Mouse (Mus musculus): ENCODE results near the gene Retreg1. TPM values are rescaled to one million over a fixed set of nuclear protein-coding genes. Genes with fewer than 3 reads are reported as not detected.

Gene Retreg1
- polyA plus RNA-seq (2014; fragmentation: Nextera tagmentation; extraction: Ambion mirVana): 8.0 and 8.5 TPM in 2 replicates

DNA sequence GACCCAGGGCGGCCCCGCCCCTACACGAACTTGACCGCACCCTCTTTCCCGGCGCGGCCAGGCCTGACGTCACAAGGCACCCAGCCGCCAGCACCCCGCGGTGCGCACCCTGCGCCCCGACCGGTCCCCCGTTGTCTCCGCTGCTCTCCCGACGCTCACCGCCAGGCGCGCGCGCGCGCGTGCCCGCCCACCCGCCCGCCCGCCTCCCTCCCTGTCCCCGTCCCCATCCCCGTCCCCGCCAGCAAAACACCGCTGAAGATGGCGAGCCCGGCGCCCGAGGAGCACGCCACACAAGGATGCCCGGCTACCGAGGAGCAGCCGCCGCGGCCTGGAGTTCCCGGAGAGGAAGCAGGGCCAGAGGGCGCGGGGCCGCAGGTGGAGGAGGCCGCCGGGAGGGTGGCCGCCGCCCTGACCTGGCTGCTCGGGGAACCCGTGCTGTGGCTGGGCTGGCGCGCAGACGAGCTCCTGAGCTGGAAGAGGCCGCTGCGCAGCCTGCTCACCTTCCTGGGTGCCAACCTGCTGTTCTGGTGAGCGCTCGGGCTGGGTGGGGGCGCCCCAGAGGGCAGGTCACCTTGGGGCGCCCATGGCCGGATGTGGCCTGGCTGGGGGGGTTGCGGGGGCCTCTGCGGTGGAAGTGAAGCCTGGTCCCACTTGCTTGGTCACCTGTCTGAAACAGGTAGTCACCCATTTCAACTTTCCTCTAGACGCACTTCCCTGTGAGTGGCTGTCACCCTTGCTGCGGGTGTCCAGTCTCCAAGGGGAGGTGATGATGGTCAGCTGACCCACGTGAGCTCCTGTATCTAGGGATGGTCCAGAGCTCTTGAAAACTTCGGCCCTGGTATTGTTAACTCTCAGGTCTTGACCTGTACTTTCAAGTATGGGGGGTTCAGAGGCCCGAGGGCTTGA is at the start of gene Retreg1:
Gene Retreg1, plus strand, starts transcription at position 95 of the 906 bp plus-strand sequence.
- H3K36me3 ChIP-seq (ENCODE audit: control insufficient read depth, insufficient read depth, low read length): no peaks in the 10 kb centered on the region
- WGBS: under 1% methylated on average over 63 of the region's 72 CpGs
- no peaks in the 10 kb centered on the region; the same call in 1 of the 2 replicates for H3K4me1 ChIP-seq (replicated peaks; ENCODE audit: control insufficient read depth, insufficient read depth, low read length)
- H3K4me3 ChIP-seq (ENCODE audit: low read depth, low read length): peak within 1 kb of the TSS; percentile 70
- peak within 1 kb of the TSS; percentile 66 for H3K4me2 ChIP-seq (ENCODE audit: low read length)
- H3K27me3 ChIP-seq (replicated peaks; ENCODE audit: control insufficient read depth, insufficient read depth, low read length): peaks cover 17% of the 10 kb centered on the region
- H3K27ac ChIP-seq (ENCODE audit: low read depth): no peak within 1 kb of the TSS
- H3K9ac ChIP-seq (ENCODE audit: low read length): peak within 1 kb of the TSS; percentile 44
- H3K9me3 ChIP-seq (ENCODE audit: control insufficient read depth, low read length): no peaks in the 10 kb centered on the region
- ATAC-seq (replicated peaks; ENCODE audit: low FRiP score, low TSS enrichment, low read depth) (peak; percentile 93), DNase-seq (ENCODE audit: low spot score) (peak; percentile 82)

- Histone ChIP-seq H3K27me3 (replicated peaks; ENCODE audit: control insufficient read depth, insufficient read depth, low read length) (no peaks in the 10 kb centered on the region), H3K36me3 (ENCODE audit: control insufficient read depth, insufficient read depth, low read length) (peaks cover 83% of the 10 kb centered on the region), H3K4me1 (replicated peaks; ENCODE audit: control insufficient read depth, insufficient read depth, low read length) (no peaks in the 10 kb centered on the region), H3K9ac (ENCODE audit: low read length) (no peak overlapping the region), H3K4me2 (ENCODE audit: low read length) (no peak overlapping the region), H3K27ac (ENCODE audit: low read depth) (no peak overlapping the region), H3K9me3 (ENCODE audit: control insufficient read depth, low read length) (no peaks in the 10 kb centered on the region), H3K4me3 (ENCODE audit: low read depth, low read length) (no peak overlapping the region)
- ATAC-seq (replicated peaks; ENCODE audit: low FRiP score, low TSS enrichment, low read depth) (no peak), DNase-seq (ENCODE audit: low spot score) (no peak)
- WGBS: 68% methylated on average over 8 of the region's 8 CpGs
Measured at GRCm38 (mm10) chr15:25794123-25794522, 48.9 kb upstream of the Retreg1 start.

DNA sequence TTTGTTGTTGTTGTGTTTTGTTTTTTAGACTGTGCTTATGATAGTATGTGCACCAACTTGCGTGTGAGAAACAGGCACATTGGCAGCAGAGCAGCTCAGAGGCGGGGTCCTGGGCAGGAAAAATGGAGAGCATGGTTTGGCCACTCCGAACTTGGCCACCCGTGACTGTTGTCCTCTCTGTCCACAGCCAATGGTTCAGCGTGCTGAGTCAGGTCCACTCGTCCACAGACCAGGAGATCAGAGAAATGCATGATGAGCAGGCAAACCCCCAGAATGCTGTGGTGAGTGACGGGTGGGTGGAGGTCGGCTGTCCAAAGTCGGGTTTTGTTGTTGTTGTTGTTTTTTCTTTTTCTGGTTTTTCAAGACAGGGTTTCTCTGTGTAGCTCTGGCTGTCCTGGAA is 47.5 kb upstream of the Retreg1 start:
- WGBS: 95% methylated on average over 9 of the region's 9 CpGs
- H3K36me3 ChIP-seq (ENCODE audit: control insufficient read depth, insufficient read depth, low read length): peaks cover 85% of the 10 kb centered on the region

DNA sequence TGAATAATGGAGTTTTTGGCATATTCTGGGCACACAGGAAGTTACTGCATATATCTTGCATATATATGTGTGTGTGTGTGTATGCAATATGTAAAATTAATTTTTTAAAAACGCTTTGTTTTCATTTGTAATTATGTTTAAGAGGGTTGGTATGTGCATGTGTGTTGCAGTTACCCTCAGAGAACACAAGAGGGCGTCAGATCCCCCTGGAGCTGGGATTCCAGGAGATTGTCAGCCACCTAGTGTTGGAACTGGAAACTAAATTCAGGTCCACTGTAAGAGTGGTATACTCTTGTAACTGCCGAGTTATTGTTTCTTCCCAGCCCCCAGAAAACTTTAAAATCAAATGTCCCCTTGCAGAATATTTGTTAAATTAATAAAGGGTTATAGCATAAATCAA is 46.6 kb upstream of the Retreg1 start:
- H3K36me3 ChIP-seq (ENCODE audit: control insufficient read depth, insufficient read depth, low read length): peaks cover 87% of the 10 kb centered on the region
- no peaks in the 10 kb centered on the region for H3K27me3 ChIP-seq (replicated peaks; ENCODE audit: control insufficient read depth, insufficient read depth, low read length)
- WGBS: 56% methylated on average over 3 of the region's 3 CpGs
- H3K4me2 ChIP-seq (ENCODE audit: low read length): no peak overlapping the region
- H3K27ac ChIP-seq (ENCODE audit: low read depth): no peak overlapping the region
- H3K4me3 ChIP-seq (ENCODE audit: low read depth, low read length): no peak overlapping the region
- H3K9me3 ChIP-seq (ENCODE audit: control insufficient read depth, low read length): no peaks in the 10 kb centered on the region
- H3K9ac ChIP-seq (ENCODE audit: low read length): no peak overlapping the region
- no peaks in the 10 kb centered on the region for H3K4me1 ChIP-seq (replicated peaks; ENCODE audit: control insufficient read depth, insufficient read depth, low read length)
- ATAC-seq (replicated peaks; ENCODE audit: low FRiP score, low TSS enrichment, low read depth) (no peak), DNase-seq (ENCODE audit: low spot score) (no peak)

More for the DNA sequence above, 47.5 kb upstream of the Retreg1 start:
- Histone ChIP-seq H3K27ac (ENCODE audit: low read depth) (no peak overlapping the region), H3K4me2 (ENCODE audit: low read length) (no peak overlapping the region), H3K9ac (ENCODE audit: low read length) (no peak overlapping the region), H3K9me3 (ENCODE audit: control insufficient read depth, low read length) (no peaks in the 10 kb centered on the region), H3K4me3 (ENCODE audit: low read depth, low read length) (no peak overlapping the region), H3K4me1 (replicated peaks; ENCODE audit: control insufficient read depth, insufficient read depth, low read length) (no peaks in the 10 kb centered on the region), H3K27me3 (replicated peaks; ENCODE audit: control insufficient read depth, insufficient read depth, low read length) (no peaks in the 10 kb centered on the region)
- ATAC-seq (replicated peaks; ENCODE audit: low FRiP score, low TSS enrichment, low read depth): no peak
- DNase-seq (ENCODE audit: low spot score): no peak

DNA sequence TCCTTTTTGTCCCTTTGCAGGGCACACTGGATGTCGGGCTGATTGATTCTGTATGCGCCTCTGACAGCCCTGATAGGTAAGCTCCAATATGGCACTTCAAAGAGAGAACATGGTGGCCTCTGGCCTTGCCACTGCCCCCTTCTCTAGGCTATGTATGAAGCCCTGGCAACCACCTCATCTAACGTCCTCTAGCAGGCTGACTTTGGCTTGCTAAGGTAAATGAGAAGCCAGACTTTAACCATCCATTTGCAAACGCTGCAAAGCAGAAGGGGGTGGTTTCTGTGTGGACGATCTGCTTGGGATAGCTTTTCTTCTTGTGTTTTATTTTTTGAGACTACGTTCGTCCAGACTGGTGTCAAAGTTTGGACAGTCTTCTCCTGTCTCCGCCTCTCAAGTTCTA is 45.8 kb upstream of the Retreg1 start:
- Histone ChIP-seq H3K9ac (ENCODE audit: low read length) (no peak overlapping the region), H3K4me2 (ENCODE audit: low read length) (no peak overlapping the region), H3K27ac (ENCODE audit: low read depth) (no peak overlapping the region), H3K4me1 (replicated peaks; ENCODE audit: control insufficient read depth, insufficient read depth, low read length) (no peaks in the 10 kb centered on the region), H3K4me3 (ENCODE audit: low read depth, low read length) (no peak overlapping the region), H3K36me3 (ENCODE audit: control insufficient read depth, insufficient read depth, low read length) (peaks cover 93% of the 10 kb centered on the region), H3K9me3 (ENCODE audit: control insufficient read depth, low read length) (no peaks in the 10 kb centered on the region), H3K27me3 (replicated peaks; ENCODE audit: control insufficient read depth, insufficient read depth, low read length) (no peaks in the 10 kb centered on the region)
- ATAC-seq (replicated peaks; ENCODE audit: low FRiP score, low TSS enrichment, low read depth): no peak
- WGBS: 87% methylated on average over 8 of the region's 8 CpGs
- DNase-seq (ENCODE audit: low spot score): no peak

DNA sequence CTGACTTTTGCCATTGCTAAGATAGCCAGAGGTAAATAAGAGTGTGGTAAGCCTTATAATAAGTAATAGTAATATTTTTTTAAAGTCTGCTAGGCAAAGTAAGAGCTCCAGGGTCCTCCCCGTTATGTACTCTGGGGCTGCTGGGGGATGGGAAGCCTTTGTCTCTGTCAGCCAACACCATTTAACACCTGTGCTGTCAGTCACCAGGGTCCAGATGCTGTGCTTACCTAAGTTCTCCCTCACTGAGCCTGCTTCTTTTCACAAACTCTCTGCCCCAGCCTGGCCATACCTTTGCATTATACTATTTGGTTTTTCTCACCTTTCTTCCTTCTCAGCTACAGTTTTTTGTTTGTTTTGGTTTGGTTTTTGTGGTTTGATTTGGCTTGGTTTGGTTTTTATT is 45.1 kb upstream of the Retreg1 start:
- H3K9me3 ChIP-seq (ENCODE audit: control insufficient read depth, low read length): no peaks in the 10 kb centered on the region
- H3K27me3 ChIP-seq (replicated peaks; ENCODE audit: control insufficient read depth, insufficient read depth, low read length): no peaks in the 10 kb centered on the region
- WGBS: 88% methylated on average over 1 of the region's 1 CpGs

DNA sequence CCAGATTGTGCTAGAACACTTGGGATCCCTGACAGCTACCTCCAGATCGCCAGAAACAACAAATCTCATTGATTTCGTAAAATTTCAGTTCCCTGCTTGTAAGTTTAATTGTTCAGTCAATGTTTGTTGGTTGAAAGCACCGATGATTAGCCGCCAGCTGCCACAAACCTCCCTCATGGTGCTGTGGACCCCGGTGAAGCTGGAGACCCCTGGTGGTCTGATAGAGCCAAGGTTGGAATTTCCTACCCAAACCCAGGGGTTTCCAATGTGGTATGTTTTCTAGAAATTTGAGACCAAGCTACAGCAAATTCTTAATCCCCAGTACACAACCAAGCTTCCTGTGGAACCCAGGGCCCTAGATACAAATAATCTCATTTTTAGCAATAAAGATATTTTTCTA is 41.3 kb upstream of the Retreg1 start:
- no peak for DNase-seq (ENCODE audit: low spot score)
- Histone ChIP-seq H3K9ac (ENCODE audit: low read length) (no peak overlapping the region), H3K27ac (ENCODE audit: low read depth) (no peak overlapping the region), H3K4me1 (replicated peaks; ENCODE audit: control insufficient read depth, insufficient read depth, low read length) (no peaks in the 10 kb centered on the region), H3K27me3 (replicated peaks; ENCODE audit: control insufficient read depth, insufficient read depth, low read length) (no peaks in the 10 kb centered on the region), H3K4me2 (ENCODE audit: low read length) (no peak overlapping the region), H3K9me3 (ENCODE audit: control insufficient read depth, low read length) (no peaks in the 10 kb centered on the region), H3K36me3 (ENCODE audit: control insufficient read depth, insufficient read depth, low read length) (peaks cover 94% of the 10 kb centered on the region), H3K4me3 (ENCODE audit: low read depth, low read length) (no peak overlapping the region)
- 92% methylated on average over 5 of the region's 5 CpGs for WGBS
- no peak for ATAC-seq (replicated peaks; ENCODE audit: low FRiP score, low TSS enrichment, low read depth)

More for the DNA sequence above, 45.1 kb upstream of the Retreg1 start:
- ATAC-seq (replicated peaks; ENCODE audit: low FRiP score, low TSS enrichment, low read depth): no peak
- Histone ChIP-seq H3K4me2 (ENCODE audit: low read length) (no peak overlapping the region), H3K36me3 (ENCODE audit: control insufficient read depth, insufficient read depth, low read length) (peaks cover 94% of the 10 kb centered on the region), H3K4me1 (replicated peaks; ENCODE audit: control insufficient read depth, insufficient read depth, low read length) (no peaks in the 10 kb centered on the region), H3K27ac (ENCODE audit: low read depth) (no peak overlapping the region), H3K9ac (ENCODE audit: low read length) (no peak overlapping the region), H3K4me3 (ENCODE audit: low read depth, low read length) (no peak overlapping the region)
- no peak for DNase-seq (ENCODE audit: low spot score)

- H3K4me3 ChIP-seq (ENCODE audit: low read depth, low read length): no peak overlapping the region
- H3K9ac ChIP-seq (ENCODE audit: low read length): no peak overlapping the region
- H3K27ac ChIP-seq (ENCODE audit: low read depth): no peak overlapping the region
- H3K4me1 ChIP-seq (replicated peaks; ENCODE audit: control insufficient read depth, insufficient read depth, low read length): no peaks in the 10 kb centered on the region
- peaks cover 94% of the 10 kb centered on the region for H3K36me3 ChIP-seq (ENCODE audit: control insufficient read depth, insufficient read depth, low read length)
- ATAC-seq (replicated peaks; ENCODE audit: low FRiP score, low TSS enrichment, low read depth): no peak
- no peaks in the 10 kb centered on the region for H3K9me3 ChIP-seq (ENCODE audit: control insufficient read depth, low read length)
- no peak overlapping the region for H3K4me2 ChIP-seq (ENCODE audit: low read length)
- no peak for DNase-seq (ENCODE audit: low spot score)
- WGBS: 88% methylated on average over 8 of the region's 8 CpGs
- no peaks in the 10 kb centered on the region for H3K27me3 ChIP-seq (replicated peaks; ENCODE audit: control insufficient read depth, insufficient read depth, low read length)
Measured at GRCm38 (mm10) chr15:25802194-25802593, 40.8 kb upstream of the Retreg1 start.

- H3K36me3 ChIP-seq (ENCODE audit: control insufficient read depth, insufficient read depth, low read length): peaks cover 94% of the 10 kb centered on the region
- ATAC-seq (replicated peaks; ENCODE audit: low FRiP score, low TSS enrichment, low read depth) (no peak), DNase-seq (ENCODE audit: low spot score) (no peak)
- H3K9me3 ChIP-seq (ENCODE audit: control insufficient read depth, low read length): no peaks in the 10 kb centered on the region
- no peak overlapping the region for H3K4me2 ChIP-seq (ENCODE audit: low read length)
- H3K4me1 ChIP-seq (replicated peaks; ENCODE audit: control insufficient read depth, insufficient read depth, low read length): no peaks in the 10 kb centered on the region
- no peak overlapping the region for H3K9ac ChIP-seq (ENCODE audit: low read length)
- H3K27ac ChIP-seq (ENCODE audit: low read depth): no peak overlapping the region
- H3K4me3 ChIP-seq (ENCODE audit: low read depth, low read length): no peak overlapping the region
- 77% methylated on average over 15 of the region's 15 CpGs for WGBS
- H3K27me3 ChIP-seq (replicated peaks; ENCODE audit: control insufficient read depth, insufficient read depth, low read length): no peaks in the 10 kb centered on the region
Measured at GRCm38 (mm10) chr15:25803111-25803510, 39.9 kb upstream of the Retreg1 start.
